Mouse (Mus musculus) c-Kit-positive CD71-positive TER-119-negative erythroid progenitor cells, embryonic 14.5 days (primary cell): ENCODE data around the gene Cdk14.

Experiments
- DNase-seq: peaks from one replicate; pipeline ENCODE4 v3.0.0-alpha.2; 2013; ENCODE audit warnings: low read depth

Gene Cdk14

DNA sequence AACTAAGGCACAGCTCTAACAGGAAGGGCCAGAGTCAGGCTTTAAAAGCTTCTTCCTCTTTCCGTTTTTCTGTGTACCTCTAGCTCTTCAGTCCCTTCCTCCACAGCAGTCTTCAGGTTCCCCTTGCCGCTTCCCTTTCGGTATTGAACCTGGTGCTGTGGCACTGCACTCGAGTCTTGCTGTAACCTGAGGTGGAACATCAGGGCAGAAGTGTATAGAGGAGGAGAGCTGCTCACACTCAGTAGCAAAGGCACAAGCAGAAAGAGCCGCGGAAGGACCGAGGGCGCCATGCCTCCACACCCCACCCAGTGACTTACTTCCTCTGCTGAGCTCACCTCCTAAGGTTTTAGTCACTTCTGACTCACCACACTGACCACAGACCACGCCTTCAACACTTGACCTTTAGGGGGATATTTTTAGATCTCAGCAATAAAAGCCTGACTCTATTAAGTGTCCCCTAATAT is at the start of gene Cdk14:
Gene Cdk14, minus strand, starts transcription at position 321 of the 464 bp plus-strand sequence.
- no peak for DNase-seq

- DNase-seq, result no peak
These were observed 45.1 kb upstream of the Cdk14 start for GRCm38 (mm10) chr5:5465256-5465655.

- DNase-seq, result no peak
These were observed 11.8 kb upstream of the Cdk14 start for GRCm38 (mm10) chr5:5431746-5432438.

DNA sequence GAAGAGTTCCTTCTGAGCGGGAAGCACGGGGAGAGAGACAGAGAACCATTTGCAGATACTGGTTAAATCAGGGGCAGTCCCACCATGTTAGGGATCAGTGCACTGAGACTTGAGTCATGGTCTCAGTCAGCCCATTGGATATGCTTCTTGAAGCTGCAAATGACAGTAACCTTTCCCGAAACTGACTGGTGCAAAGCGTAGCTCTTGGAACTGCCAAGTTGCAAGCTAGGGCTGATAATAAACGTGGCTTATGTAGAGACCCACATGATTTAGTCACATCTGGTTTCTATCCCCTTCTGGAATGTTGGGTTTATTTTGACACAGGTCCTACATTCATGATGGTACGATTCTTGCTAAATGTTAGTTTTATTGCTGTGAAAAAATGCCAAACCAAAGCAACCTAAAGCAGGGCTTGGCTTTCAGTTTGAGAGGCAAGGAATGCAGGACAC is 3.6 kb upstream of the Cdk14 start:
- no peak for DNase-seq

DNA sequence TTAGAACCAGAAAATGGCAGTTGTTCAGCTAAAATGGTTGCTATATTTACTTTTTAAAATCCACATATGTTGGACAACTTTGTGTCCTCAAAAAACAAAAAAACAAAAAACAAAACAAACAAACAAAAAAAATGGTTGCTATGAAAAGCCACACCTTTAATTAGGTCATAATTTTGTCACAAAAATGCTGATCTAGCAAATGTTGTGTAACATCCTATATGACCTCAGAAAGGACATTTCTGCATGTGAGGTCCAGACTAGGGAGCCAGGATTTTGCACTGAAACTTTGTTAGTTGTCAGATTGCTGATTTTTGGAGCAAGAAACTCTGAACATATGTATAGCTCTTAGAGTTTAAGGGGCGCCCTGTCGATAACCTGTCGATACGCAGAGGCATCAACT is 3.0 kb upstream of the Cdk14 start:
- DNase-seq, result no peak

- DNase-seq, result no peak
These were observed 1.3 kb upstream of the Cdk14 start for GRCm38 (mm10) chr5:5421439-5421838.

- no peak for DNase-seq
These were observed 859 bp downstream of the Cdk14 start for GRCm38 (mm10) chr5:5419253-5419652.

DNA sequence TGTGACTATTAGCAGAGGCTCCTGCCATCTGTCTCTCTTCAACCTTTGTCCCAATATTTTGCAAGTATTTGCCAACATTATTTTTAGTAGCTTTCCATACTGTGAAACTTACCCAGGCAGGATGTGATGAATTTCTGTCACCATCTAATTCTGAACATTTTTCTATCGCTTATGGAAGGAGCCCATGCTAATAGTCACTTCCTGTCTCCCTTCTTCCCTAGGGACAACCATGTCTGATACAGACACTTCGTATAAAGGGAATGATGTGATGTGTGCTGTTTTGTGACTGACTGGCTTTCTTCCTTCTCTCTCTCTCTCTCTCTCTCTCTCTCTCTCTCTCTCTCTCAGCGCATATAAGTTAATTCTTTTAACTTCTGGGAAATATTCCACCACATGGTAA is 5.3 kb downstream of the Cdk14 start:
- no peak for DNase-seq

DNA sequence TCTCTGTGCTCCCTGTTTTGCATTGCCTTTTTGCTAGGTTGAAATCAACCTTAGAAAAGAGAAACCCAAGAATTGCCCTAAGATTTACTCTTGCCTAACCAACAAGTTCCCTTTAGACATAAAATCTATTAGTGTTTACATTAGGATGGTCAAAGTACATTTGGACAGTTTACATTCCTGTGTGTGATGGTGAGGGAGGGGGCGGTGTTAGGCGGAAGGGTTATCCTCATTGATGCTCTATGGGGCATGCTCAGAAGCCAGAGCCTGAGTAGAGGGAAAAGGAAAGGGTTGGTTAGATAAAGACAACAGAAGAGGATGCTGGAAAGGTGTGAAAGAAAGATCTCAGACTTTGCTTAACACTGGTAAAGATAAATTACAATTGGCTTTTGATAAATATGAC is 8.2 kb downstream of the Cdk14 start:
- no peak for DNase-seq

- no peak for DNase-seq
These were observed 18.1 kb downstream of the Cdk14 start for GRCm38 (mm10) chr5:5401986-5402385.

- DNase-seq, result no peak
These were observed 27.3 kb downstream of the Cdk14 start for GRCm38 (mm10) chr5:5392786-5393185.

GRCm38 (mm10) chr5:5380731-5381718 is 39.1 kb downstream of the Cdk14 start:
- DNase-seq, result no peak

GRCm38 (mm10) chr5:5379870-5380730 is 40.0 kb downstream of the Cdk14 start:
- DNase-seq, result no peak

- no peak for DNase-seq
These were observed 40.6 kb downstream of the Cdk14 start for GRCm38 (mm10) chr5:5379501-5379869.

DNA sequence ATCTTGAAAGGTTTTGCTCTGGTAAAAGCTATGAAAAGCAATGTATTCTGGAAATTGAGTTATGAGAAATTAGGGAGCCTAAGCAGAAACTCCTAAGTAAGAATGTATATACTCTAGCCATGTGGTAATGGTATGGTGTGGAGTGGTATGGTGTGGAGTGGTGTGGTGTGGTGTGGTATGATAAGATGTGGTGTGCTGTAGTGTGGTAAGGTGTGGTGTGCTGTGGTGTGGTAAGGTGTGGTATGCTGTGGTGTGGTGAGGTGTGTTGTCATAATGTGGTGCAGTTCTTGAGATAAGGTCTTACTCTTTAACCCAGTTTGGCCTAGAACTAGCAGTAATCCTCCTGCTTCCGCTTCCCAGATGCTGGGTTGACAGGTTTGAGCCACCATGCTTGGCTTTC is 45.7 kb downstream of the Cdk14 start:
- DNase-seq, result no peak

- DNase-seq, result no peak
These were observed 46.6 kb downstream of the Cdk14 start for GRCm38 (mm10) chr5:5373541-5373940.

- DNase-seq, result no peak
These were observed 47.2 kb downstream of the Cdk14 start for GRCm38 (mm10) chr5:5372936-5373335.

DNA sequence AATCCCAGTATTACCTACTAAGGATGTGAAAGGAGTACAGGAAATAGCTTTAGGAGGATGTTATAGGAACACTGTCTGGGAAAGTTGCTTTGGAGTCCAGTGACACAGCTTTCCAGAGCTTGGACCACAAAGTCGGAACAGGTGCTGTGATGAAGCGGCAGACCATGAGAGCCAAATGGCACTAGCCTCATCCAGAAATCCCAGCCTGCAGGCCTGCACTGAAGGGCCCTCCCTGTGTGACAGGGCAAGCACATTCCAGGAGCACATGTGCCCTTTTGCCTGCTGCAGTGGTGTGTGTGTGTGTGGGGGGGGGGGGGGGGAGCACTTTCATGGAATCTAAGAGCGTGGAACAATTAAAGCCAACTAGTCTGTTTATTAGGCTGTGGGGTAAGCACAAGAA is 47.8 kb downstream of the Cdk14 start:
- no peak for DNase-seq

GRCm38 (mm10) chr5:5370322-5371082 is 49.6 kb downstream of the Cdk14 start:
- no peak for DNase-seq

DNA sequence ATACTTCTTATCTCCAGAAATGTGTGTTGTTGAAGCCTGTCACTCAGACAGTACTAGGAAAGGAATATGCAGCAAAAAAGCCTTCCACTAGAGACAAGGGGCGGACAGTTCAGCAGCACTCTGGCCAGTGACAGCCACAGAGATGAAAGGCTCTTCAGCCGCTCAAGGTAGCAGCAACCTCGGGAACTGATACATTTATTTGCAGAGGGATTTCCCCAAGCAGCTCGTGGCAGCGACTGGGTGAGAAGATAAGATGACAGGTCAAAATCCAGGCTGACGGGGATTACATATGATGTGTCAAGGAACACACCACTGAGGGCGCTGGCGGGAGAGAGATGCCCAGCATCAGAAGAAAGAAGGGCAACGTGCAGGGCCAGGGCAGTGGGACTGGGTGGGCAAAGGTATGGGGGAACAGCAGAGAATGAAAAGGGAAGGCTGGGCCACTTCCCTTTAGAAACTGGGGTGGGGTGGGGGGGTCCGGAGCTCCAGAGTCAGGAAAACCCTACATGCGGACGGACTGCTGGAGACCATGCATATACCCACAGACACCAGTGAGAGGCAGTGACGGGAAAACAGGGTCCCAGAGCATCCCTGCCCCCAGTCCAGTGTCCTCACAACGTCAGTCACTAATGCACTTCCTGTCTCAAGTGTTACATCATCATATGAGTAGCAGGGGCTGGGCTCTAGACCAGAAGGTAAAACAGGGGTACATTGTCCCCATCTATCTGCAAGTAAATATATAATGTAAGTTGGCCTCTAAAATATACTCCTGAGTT is 51.5 kb downstream of the Cdk14 start:
- no peak for DNase-seq

DNA sequence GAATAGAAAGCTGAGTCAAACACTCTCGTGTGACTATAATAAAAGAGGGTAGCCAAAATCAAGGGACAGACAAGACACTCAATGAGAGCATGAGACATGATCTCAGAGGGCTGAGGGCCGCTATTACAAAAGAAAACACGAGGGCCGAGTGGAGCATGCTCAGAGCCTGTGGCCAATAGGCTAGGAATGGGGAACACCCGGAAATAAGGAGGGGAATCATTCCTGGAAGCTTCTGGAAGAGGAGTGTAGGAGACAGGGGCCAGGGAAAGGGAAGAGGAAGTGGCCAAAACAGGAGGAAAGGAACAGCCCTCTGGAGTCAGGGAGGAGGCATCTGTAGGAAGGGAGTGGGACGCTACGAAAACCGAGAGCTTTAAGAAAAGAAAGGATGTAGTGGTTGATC is 52.6 kb downstream of the Cdk14 start:
- DNase-seq, result no peak
